Mouse (Mus musculus) kidney, adult 2 months (tissue): Measurements from ENCODE around the gene Clip2.

Source experiments
- CTCF ChIP-seq: fragments of 200-500 bp; conservative IDR thresholded peaks from 2 replicates; pipeline ENCODE4 v1.5.1; 2011; ENCODE audit warnings: low read depth, mild to moderate bottlenecking, control low read depth, low read length, moderate library complexity, mixed read lengths; ENCODE audit not compliant: insufficient read depth, insufficient read length
- POLR2A ChIP-seq: fragments of 200-500 bp; IDR thresholded peaks from one replicate; pipeline ENCODE4 v1.6.1; 2011; ENCODE audit warnings: low read depth, low read length, control low read depth

- TF ChIP-seq CTCF (no peak), POLR2A (no peak)
These were observed 2.5 kb downstream of the Clip2 start for GRCm38 (mm10) chr5:134549640-134550168.
